Mouse (Mus musculus) forebrain, embryonic 13.5 days (tissue): Measurements from ENCODE around the gene Haus5. TPM values are rescaled to one million over a fixed set of nuclear protein-coding genes. Genes with fewer than 3 reads are reported as not detected.

ENCODE experiments used
- ATAC-seq: fragments of 200-750 bp; cut with Nextera tagmentation; 2 replicates; pipeline ENCODE4 v1.8.0; 2017
- H3K27ac ChIP-seq: fragments of 300-500 bp; sonication (generic); 2 replicates; pipeline ENCODE4 v1.5.1; 2015; ENCODE audit warnings: inconsistent platforms, mild to moderate bottlenecking, moderate library complexity
- H3K27me3 ChIP-seq: fragments of 300-500 bp; sonication (generic); 2 replicates; pipeline ENCODE4 v1.6.1; 2015; ENCODE audit warnings: mild to moderate bottlenecking, inconsistent platforms
- H3K36me3 ChIP-seq: fragments of 300-500 bp; sonication (generic); 2 replicates; pipeline ENCODE4 v1.6.1; 2015; ENCODE audit warnings: mild to moderate bottlenecking, inconsistent platforms; ENCODE audit not compliant: poor library complexity, severe bottlenecking
- H3K4me1 ChIP-seq: fragments of 300-500 bp; sonication (generic); 2 replicates; pipeline ENCODE4 v1.6.1; 2015; ENCODE audit warnings: inconsistent platforms
- H3K4me2 ChIP-seq: fragments of 300-500 bp; sonication (generic); 2 replicates; pipeline ENCODE4 v1.6.1; 2015; ENCODE audit warnings: inconsistent platforms, mild to moderate bottlenecking, moderate library complexity
- H3K4me3 ChIP-seq: fragments of 300-500 bp; sonication (generic); 2 replicates; pipeline ENCODE4 v1.5.1; 2015; ENCODE audit warnings: mild to moderate bottlenecking, inconsistent platforms
- H3K9ac ChIP-seq: fragments of 300-500 bp; sonication (generic); 2 replicates; pipeline ENCODE4 v1.6.1; 2015; ENCODE audit warnings: mild to moderate bottlenecking, inconsistent platforms
- H3K9me3 ChIP-seq: fragments of 300-500 bp; sonication (generic); replicated peaks from 2 replicates; pipeline ENCODE4 v1.6.1; 2016; ENCODE audit warnings: inconsistent platforms
- WGBS: fragments of 180-500 bp; shearing (Covaris S2); methylation state at CpG from one replicate; pipeline ENCODE4 v1.1.7; 2015; 5-methylcytosine and 5-hydroxymethylcytosine counted together
- polyA plus RNA-seq: library from polyadenylated mRNA; unstranded; fragments of >200 nt; fragmentation: Nextera tagmentation; extraction: Ambion mirVana; gene quantifications from 2 replicates; pipeline ENCODE4 v1.2.1, GENCODE M21; 2015

The Haus5 gene
- polyA plus RNA-seq, 1 experiment from 2014 or later, result 52.7 TPM

DNA sequence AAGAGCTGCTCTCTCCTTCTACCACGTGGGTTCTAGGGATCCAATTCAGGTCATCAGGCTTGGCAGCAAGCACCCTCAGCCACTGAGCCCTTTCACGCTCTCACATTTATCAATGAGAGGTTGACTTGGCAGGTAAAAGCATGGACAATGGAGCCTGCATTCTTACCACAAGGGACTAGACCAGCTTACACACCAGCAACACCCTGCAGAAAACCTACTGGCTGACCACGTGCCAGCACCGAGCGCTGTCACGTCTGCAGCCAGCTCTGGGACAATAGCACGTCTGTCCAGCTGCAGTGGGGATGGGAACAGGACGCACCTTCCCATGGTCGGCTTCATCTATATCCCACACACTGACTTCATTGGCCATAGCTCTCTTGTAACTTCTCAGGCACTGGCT is 46.1 kb downstream of the Haus5 start:
- WGBS, result 96% methylated on average over 9 of the region's 9 CpGs
- no peaks in the 10 kb centered on the region for H3K9me3 ChIP-seq
- H3K4me1 ChIP-seq, result no peaks in the 10 kb centered on the region
- H3K36me3 ChIP-seq, result peaks cover 69% of the 10 kb centered on the region
- ATAC-seq, result no peak
- no peaks in the 10 kb centered on the region for H3K27me3 ChIP-seq
- no peak overlapping the region for H3K4me3 ChIP-seq
- no peak overlapping the region for H3K9ac ChIP-seq
- no peak overlapping the region for H3K4me2 ChIP-seq
- no peak overlapping the region for H3K27ac ChIP-seq

DNA sequence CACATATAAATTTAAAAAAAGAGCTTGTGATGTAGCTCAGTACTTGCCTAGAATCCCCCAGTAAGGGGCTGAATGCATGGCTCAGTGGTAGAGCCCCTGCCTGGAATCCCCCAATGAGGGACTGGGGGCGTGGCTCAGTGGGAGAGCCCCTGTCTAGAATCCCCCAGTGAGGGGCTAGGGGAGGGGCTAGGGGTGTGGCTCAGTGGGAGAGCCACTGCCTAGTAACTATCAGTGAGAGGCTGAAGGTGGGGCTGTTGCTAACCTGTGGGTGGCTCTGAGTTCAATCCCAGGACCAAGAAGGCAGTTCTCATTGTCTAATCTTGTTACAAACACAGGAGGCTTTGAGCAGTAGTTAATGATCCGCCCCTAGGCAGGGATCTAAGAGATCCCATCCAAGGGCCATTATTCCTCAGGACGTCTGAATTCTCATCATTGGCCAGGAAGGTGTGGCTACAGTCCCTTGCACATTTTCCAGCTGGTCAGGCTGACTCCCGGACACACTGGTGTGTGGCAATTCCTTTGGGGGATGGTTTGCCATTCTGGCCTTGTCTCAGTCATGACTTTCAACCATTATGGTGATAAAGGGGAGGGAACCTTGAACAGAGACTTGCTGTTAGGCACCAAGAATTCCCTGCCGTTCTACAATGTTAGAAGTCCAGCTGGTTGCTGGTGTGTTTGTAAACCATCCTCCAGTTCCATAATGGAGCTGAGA is 49.6 kb downstream of the Haus5 start:
- Histone ChIP-seq H3K9me3 (no peaks in the 10 kb centered on the region), H3K4me3 (no peak overlapping the region), H3K27ac (no peak overlapping the region), H3K4me2 (no peak overlapping the region), H3K27me3 (no peaks in the 10 kb centered on the region), H3K4me1 (no peaks in the 10 kb centered on the region), H3K9ac (no peak overlapping the region), H3K36me3 (peaks cover 42% of the 10 kb centered on the region)
- peak; percentile 38; the same call in 1 of the 2 replicates for ATAC-seq
- WGBS, result 59% methylated on average over 5 of the region's 5 CpGs

DNA sequence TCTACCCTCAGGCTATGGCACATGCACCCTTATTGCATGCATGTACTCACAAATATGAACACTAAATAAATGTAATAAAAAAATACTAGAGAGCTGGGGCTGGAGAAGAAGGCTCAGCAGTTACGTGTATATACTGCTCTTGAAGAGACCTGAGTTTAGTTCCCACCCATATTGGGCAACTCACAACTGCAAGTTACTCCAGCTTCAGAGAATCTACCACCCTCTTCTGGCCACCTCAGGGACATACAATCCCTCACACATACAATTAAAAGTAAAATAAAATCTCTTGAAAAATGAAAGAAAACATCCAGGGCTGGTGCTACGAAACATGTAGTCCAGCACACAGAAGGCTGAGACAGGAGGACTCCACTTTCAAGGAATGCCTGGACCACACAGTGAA is 50.3 kb downstream of the Haus5 start:
- Histone ChIP-seq H3K27me3 (no peaks in the 10 kb centered on the region), H3K36me3 (peaks cover 41% of the 10 kb centered on the region), H3K4me1 (no peaks in the 10 kb centered on the region), H3K4me2 (no peak overlapping the region), H3K9ac (no peak overlapping the region), H3K27ac (no peak overlapping the region), H3K9me3 (no peaks in the 10 kb centered on the region), H3K4me3 (no peak overlapping the region)
- 85% methylated on average over 2 of the region's 2 CpGs for WGBS
- ATAC-seq, result no peak

DNA sequence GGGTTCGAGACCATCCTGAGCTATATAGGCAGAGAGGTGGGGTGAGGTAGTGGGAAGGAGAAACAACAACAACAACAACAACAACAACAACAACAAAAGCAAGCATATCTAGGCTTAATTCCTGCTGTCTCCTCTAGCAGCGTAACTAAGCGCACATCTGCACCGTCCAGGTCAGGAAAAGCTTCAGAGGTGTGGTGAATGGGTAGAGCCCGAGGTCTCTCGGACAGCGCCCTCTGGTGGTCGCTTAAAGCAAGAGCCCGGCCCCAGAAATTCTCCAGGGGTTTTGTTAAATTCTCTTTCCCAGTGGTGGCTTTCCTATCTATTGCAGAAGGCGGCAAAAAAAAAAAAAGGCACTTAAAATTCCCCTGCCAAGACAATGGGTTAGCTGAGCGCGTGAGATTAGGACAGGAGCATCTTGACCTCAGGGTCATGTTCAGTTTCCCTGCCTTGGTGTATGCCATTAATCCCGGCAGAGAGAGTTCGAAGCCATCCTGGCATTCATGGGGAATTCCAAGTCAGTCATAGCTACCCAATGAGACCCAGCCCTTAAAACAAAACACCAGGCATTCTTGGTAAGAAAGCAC is 51.2 kb downstream of the Haus5 start:
- peak; percentile 48; the same call in 1 of the 2 replicates for ATAC-seq
- Histone ChIP-seq H3K27me3 (no peaks in the 10 kb centered on the region), H3K9me3 (no peaks in the 10 kb centered on the region), H3K4me3 (no peak overlapping the region), H3K9ac (no peak overlapping the region), H3K4me1 (no peaks in the 10 kb centered on the region), H3K36me3 (peaks cover 32% of the 10 kb centered on the region), H3K27ac (no peak overlapping the region), H3K4me2 (no peak overlapping the region)
- WGBS, result 22% methylated on average over 14 of the region's 14 CpGs

- no peak within 1 kb of the TSS for H3K9ac ChIP-seq
- WGBS, result 79% methylated on average over 8 of the region's 8 CpGs
- H3K36me3 ChIP-seq, result peaks cover 24% of the 10 kb centered on the region
These were observed 52.0 kb downstream of the Haus5 start, which contains the start of gene Upk1a for GRCm38 (mm10) chr7:30612654-30613402. Upk1a (minus strand) TSS chr7:30612847.

GRCm38 (mm10) chr7:30610043-30610442 is 54.8 kb downstream of the Haus5 start:
- Histone ChIP-seq H3K27me3 (no peaks in the 10 kb centered on the region), H3K36me3 (no peaks in the 10 kb centered on the region; the same call in 1 of the 2 replicates), H3K9me3 (no peaks in the 10 kb centered on the region), H3K4me1 (no peaks in the 10 kb centered on the region), H3K4me2 (no peak overlapping the region), H3K9ac (no peak overlapping the region), H3K4me3 (no peak overlapping the region), H3K27ac (no peak overlapping the region)
- WGBS, result 62% methylated on average over 7 of the region's 7 CpGs
- no peak for ATAC-seq

More at GRCm38 (mm10) chr7:30612654-30613402, 52.0 kb downstream of the Haus5 start, which contains the start of gene Upk1a:
- no peak within 1 kb of the TSS for H3K27ac ChIP-seq
- H3K27me3 ChIP-seq, result no peaks in the 10 kb centered on the region
- H3K9me3 ChIP-seq, result no peaks in the 10 kb centered on the region
- H3K4me3 ChIP-seq, result no peak within 1 kb of the TSS
- ATAC-seq, result peak; percentile 16; the same call in 1 of the 2 replicates
- no peaks in the 10 kb centered on the region for H3K4me1 ChIP-seq
- no peak within 1 kb of the TSS for H3K4me2 ChIP-seq

DNA sequence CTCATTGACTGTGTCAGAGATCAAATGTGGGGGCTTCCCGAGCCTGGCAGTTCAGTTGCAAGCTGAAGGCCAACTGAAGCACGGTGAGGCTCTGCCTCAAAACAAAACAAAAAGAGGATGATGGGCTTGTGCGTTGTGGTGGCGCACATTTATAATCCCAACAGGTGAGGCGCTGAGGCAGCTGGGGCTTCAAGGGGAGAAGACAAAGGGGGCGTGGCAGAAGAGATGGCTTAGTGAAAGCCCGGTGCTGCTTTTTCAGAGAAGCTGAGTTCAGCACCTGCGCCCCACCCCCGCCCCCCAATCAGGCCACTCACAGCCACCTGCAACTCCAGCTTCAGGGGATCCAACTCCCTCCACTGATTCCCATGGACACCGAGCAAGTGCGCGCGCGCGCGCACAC is 56.3 kb downstream of the Haus5 start:
- no peak for ATAC-seq
- 44% methylated on average over 16 of the region's 16 CpGs for WGBS
- Histone ChIP-seq H3K4me2 (no peak overlapping the region), H3K36me3 (no peaks in the 10 kb centered on the region), H3K9ac (no peak overlapping the region), H3K9me3 (no peaks in the 10 kb centered on the region), H3K4me1 (no peaks in the 10 kb centered on the region), H3K4me3 (no peak overlapping the region), H3K27me3 (no peaks in the 10 kb centered on the region), H3K27ac (no peak overlapping the region)

DNA sequence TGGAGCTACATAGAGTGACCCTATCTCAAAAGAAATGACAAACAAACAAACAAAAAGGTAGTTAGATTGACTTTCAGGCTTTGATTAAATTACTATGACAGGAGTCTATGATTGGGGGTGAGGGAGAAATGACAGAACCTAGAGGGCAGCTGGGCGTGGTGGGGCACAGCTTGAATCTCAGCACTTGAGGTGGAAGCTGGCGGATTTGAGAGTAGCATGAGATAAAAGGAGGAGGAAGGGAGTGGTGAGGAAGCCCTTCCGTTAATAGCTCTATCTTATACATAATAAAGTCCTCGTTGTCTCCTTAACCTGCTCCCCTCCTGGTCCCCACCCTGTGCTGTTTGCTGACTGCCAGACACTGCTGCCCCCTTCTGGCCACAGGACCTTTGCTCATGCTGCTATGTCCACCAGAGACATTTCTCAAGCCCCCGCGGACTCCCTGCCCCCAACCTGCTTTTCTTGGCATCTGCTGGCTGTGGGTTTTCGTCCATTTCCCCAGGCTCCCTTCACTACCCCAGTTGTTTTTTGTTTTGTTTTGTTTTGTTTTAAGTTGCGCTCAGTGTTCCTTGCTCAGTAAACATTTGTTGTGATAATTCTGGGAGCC is 57.0 kb downstream of the Haus5 start:
- no peaks in the 10 kb centered on the region for H3K36me3 ChIP-seq
- no peak overlapping the region for H3K9ac ChIP-seq
- no peaks in the 10 kb centered on the region for H3K4me1 ChIP-seq
- H3K27ac ChIP-seq, result no peak overlapping the region
- no peak overlapping the region for H3K4me3 ChIP-seq
- 0 out of 2 replicates have a peak, but pooled peaks have one; percentile 41 for ATAC-seq
- WGBS, result 32% methylated on average over 8 of the region's 8 CpGs
- H3K4me2 ChIP-seq, result no peak overlapping the region
- no peaks in the 10 kb centered on the region for H3K27me3 ChIP-seq
- no peaks in the 10 kb centered on the region for H3K9me3 ChIP-seq

DNA sequence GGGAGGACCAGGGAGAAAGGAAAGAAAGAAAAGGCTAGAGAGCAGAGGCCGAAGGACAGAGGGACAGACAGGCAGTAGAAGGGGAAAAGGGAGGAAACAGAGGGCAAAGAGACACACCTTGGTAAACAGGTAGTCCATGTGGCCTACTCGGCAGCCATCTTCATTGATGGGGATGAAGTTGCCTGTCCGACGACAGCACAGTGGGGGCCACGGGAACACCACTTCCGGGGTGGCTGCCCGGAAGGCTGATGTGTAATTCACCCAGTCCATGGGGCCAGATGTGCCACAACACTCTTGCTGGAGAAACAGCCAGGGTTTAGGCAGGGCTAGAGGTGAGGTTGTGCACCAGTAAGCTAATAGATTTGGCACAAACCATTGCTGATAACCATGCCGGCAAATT is 59.9 kb downstream of the Haus5 start:
- H3K9ac ChIP-seq, result no peak overlapping the region
- no peaks in the 10 kb centered on the region for H3K27me3 ChIP-seq
- ATAC-seq, result no peak
- H3K27ac ChIP-seq, result no peak overlapping the region
- H3K4me2 ChIP-seq, result no peak overlapping the region
- peaks cover 8% of the 10 kb centered on the region for H3K4me1 ChIP-seq
- no peak overlapping the region for H3K4me3 ChIP-seq
- 90% methylated on average over 8 of the region's 8 CpGs for WGBS
- H3K36me3 ChIP-seq, result no peaks in the 10 kb centered on the region
- no peaks in the 10 kb centered on the region for H3K9me3 ChIP-seq

DNA sequence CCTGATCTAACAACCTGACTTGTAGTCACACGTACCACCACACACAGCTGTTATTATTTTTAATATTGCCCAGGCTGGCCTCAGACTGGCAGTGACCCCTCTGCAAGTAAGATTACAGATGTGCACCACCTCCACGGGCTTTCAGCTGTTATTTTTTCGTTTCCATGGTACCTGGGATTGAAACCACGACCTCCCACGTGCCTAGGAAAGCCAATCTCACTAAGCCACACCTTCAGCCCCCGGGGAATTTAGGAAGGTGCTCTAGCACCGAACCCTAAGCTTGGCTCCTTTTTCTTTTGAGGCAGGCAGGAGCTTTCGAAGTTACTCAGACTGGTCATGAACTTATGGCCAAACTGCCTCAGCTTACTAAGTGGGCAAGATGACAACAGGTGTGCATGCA is 60.4 kb downstream of the Haus5 start:
- H3K9me3 ChIP-seq, result no peaks in the 10 kb centered on the region
- no peak overlapping the region for H3K9ac ChIP-seq
- 66% methylated on average over 8 of the region's 8 CpGs for WGBS
- H3K36me3 ChIP-seq, result no peaks in the 10 kb centered on the region
- no peaks in the 10 kb centered on the region for H3K27me3 ChIP-seq
- no peak for ATAC-seq
- no peak overlapping the region for H3K27ac ChIP-seq
- H3K4me3 ChIP-seq, result no peak overlapping the region
- no peak overlapping the region for H3K4me2 ChIP-seq
- peaks cover 12% of the 10 kb centered on the region for H3K4me1 ChIP-seq
